Mouse (Mus musculus) neural tube, embryonic 15.5 days (tissue): ENCODE data around the gene Borcs5. TPM values are rescaled to one million over a fixed set of nuclear protein-coding genes. Genes with fewer than 3 reads are reported as not detected.

ENCODE experiments used
- ATAC-seq: fragments of 200-750 bp; cut with Nextera tagmentation; 2 replicates; pipeline ENCODE4 v1.8.0; 2017; ENCODE audit warnings: mild to moderate bottlenecking, moderate TSS enrichment, moderate library complexity; ENCODE audit not compliant: low FRiP score
- H3K27ac ChIP-seq: fragments of 300-500 bp; sonication (generic); replicated peaks from 2 replicates; pipeline ENCODE4 v1.5.1; 2015; ENCODE audit warnings: mild to moderate bottlenecking, inconsistent platforms
- H3K27me3 ChIP-seq: fragments of 300-500 bp; sonication (generic); replicated peaks from 2 replicates; pipeline ENCODE4 v1.6.1; 2015; ENCODE audit warnings: inconsistent platforms
- H3K36me3 ChIP-seq: fragments of 300-500 bp; sonication (generic); 2 replicates; pipeline ENCODE4 v1.6.1; 2015; ENCODE audit warnings: inconsistent platforms
- H3K4me1 ChIP-seq: fragments of 300-500 bp; sonication (generic); 2 replicates; pipeline ENCODE4 v1.6.1; 2015; ENCODE audit warnings: inconsistent platforms
- H3K4me2 ChIP-seq: fragments of 300-500 bp; sonication (generic); 2 replicates; pipeline ENCODE4 v1.6.1; 2015; ENCODE audit warnings: inconsistent platforms, mild to moderate bottlenecking, moderate library complexity
- H3K4me3 ChIP-seq: fragments of 300-500 bp; sonication (generic); replicated peaks from 2 replicates; pipeline ENCODE4 v1.5.1; 2015; ENCODE audit warnings: mild to moderate bottlenecking, inconsistent platforms
- H3K9ac ChIP-seq: fragments of 300-500 bp; sonication (generic); replicated peaks from 2 replicates; pipeline ENCODE4 v1.6.1; 2015; ENCODE audit warnings: mild to moderate bottlenecking, inconsistent platforms
- H3K9me3 ChIP-seq: fragments of 300-500 bp; sonication (generic); replicated peaks from 2 replicates; pipeline ENCODE4 v1.6.1; 2016; ENCODE audit warnings: inconsistent platforms
- WGBS: fragments of 180-500 bp; shearing (Covaris S2); methylation state at CpG from one replicate; pipeline ENCODE4 v1.1.7; 2015; ENCODE audit warnings: mixed read lengths; 5-methylcytosine and 5-hydroxymethylcytosine counted together
- polyA plus RNA-seq: library from polyadenylated mRNA; unstranded; fragments of >200 nt; fragmentation: Nextera tagmentation; extraction: Ambion mirVana; gene quantifications from 2 replicates; pipeline ENCODE4 v1.2.1, GENCODE M21; 2015

Borcs5 gene
- polyA plus RNA-seq, 1 experiment from 2014 or later, result 44.3 TPM

DNA sequence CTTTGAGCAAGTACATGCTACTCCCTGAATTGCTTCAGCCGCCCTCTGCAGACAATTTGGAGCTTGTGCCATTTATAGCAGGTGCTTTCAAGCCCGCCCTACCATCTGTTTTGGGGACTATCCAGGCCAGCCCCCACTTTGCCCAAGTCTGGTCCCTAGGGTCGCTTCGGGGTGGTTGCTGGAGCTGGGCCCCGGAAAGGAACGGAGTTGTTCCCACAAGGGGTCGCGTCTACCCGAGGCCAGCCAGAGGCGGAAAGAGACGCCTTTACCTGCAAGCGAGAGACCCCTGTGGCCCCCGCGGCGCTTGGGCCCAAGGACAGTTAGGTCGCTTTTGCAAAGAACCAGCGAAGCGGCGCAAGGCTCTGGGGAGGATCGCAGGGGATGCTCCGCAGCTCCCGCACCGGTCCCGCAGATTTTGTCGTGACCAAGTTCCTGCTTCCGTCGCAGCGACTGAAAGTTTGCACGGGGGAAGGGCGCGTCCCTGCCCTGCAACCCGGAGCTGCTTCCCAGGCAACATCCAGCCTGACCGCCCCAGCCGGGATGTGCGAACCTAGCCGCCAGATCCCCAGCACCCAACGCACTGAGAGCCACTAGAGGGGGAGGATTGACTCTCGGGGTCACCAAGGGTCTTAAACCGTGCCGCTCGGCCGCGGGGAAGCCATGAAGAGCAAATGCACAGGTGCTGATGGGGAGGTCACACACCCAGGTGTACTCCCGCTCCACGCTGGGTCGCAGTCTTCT, 7.2 kb upstream of the Borcs5 start, which contains the start of gene Mansc1:
Mansc1 (minus strand) TSS at position 542 of the 741 bp plus-strand sequence.
- H3K27me3 ChIP-seq, result peaks cover 29% of the 10 kb centered on the region; the same call in 1 of the 2 replicates
- H3K27ac ChIP-seq, result no peak within 1 kb of the TSS
- peaks cover 10% of the 10 kb centered on the region for H3K4me1 ChIP-seq
- WGBS, result 2% methylated on average over 46 of the region's 46 CpGs
- H3K36me3 ChIP-seq, result no peaks in the 10 kb centered on the region
- peak within 1 kb of the TSS; percentile 44 for H3K9ac ChIP-seq
- H3K4me3 ChIP-seq, result peak within 1 kb of the TSS; percentile 51
- ATAC-seq, result peak; percentile 61
- H3K4me2 ChIP-seq, result peak within 1 kb of the TSS; percentile 94
- H3K9me3 ChIP-seq, result no peaks in the 10 kb centered on the region

DNA sequence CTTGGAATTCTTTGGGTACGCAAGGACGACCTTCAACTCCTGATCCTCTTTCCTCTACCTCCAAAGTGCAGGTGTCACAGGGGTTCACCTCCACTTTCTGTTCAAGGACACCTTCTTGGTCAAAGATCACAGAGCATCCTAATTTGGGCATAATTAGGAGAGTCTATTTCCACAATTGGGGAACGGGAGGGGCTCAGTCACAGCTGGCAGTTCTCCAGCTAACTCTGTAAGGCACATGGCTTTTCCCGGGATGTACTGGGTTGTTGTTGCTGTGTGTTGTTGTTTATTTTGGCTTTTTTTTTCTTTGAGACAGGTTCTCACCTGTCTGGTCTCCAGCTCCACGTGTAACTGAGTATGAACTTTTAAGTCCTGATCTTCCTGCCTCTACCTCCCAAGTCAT, 6.6 kb upstream of the Borcs5 start:
- no peak for ATAC-seq

DNA sequence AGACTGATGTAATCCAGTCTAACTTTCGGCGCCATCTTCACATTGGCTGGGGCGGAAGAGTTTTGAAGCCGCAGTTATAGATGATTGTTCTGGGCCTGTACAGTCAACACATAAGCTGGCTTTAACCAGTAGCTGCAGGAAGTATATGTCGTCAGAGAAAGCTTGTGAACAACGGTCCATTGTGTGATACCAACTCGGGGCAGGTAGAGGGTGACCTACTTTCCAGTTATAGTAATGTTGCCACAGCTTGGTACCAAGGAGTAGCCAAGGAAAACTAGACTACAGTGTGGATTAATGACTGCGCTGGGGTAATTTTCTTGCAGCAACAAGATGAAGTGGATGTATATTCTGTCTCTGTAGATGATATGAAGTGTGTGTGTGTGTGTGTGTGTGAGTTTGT, 5.8 kb upstream of the Borcs5 start:
- peaks cover 10% of the 10 kb centered on the region for H3K4me1 ChIP-seq
- 92% methylated on average over 8 of the region's 8 CpGs for WGBS
- no peak overlapping the region for H3K27ac ChIP-seq
- no peak overlapping the region for H3K9ac ChIP-seq
- no peak overlapping the region for H3K4me3 ChIP-seq
- H3K9me3 ChIP-seq, result no peaks in the 10 kb centered on the region
- peaks cover 29% of the 10 kb centered on the region; the same call in 1 of the 2 replicates for H3K27me3 ChIP-seq
- H3K36me3 ChIP-seq, result no peaks in the 10 kb centered on the region
- ATAC-seq, result no peak
- no peak overlapping the region for H3K4me2 ChIP-seq

More for the DNA sequence above, 6.6 kb upstream of the Borcs5 start:
- Histone ChIP-seq H3K9ac (no peak overlapping the region), H3K4me1 (peaks cover 10% of the 10 kb centered on the region), H3K36me3 (no peaks in the 10 kb centered on the region), H3K4me2 (peak overlapping the region; percentile 94), H3K27me3 (peaks cover 29% of the 10 kb centered on the region; the same call in 1 of the 2 replicates), H3K4me3 (peak overlapping the region; percentile 51), H3K9me3 (no peaks in the 10 kb centered on the region), H3K27ac (no peak overlapping the region)
- 41% methylated on average over 5 of the region's 5 CpGs for WGBS

DNA sequence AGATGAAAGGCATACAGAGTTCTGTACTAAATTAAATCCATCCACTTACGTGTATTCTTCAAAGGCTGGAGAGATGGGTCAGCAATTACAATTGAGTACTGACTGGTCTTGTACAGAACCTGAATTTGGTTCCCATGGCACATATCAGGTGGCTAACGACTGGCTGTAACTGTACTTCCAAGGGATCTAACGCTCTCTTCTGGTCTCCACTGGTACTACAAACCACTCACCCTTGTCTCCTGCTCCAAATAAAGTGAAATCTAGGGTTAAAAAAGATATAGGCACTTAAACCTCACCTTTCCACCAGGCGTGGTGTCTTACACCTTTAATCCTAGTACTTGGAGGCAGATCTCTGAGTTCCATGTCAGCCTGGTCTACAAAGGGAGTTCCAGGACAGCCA, 2.8 kb upstream of the Borcs5 start:
- Histone ChIP-seq H3K27me3 (peaks cover 22% of the 10 kb centered on the region; the same call in 1 of the 2 replicates), H3K4me2 (no peak overlapping the region), H3K4me1 (peaks cover 12% of the 10 kb centered on the region), H3K4me3 (no peak overlapping the region), H3K9me3 (no peaks in the 10 kb centered on the region), H3K9ac (no peak overlapping the region), H3K36me3 (no peaks in the 10 kb centered on the region), H3K27ac (no peak overlapping the region)
- WGBS, result 64% methylated on average over 4 of the region's 4 CpGs
- no peak for ATAC-seq

DNA sequence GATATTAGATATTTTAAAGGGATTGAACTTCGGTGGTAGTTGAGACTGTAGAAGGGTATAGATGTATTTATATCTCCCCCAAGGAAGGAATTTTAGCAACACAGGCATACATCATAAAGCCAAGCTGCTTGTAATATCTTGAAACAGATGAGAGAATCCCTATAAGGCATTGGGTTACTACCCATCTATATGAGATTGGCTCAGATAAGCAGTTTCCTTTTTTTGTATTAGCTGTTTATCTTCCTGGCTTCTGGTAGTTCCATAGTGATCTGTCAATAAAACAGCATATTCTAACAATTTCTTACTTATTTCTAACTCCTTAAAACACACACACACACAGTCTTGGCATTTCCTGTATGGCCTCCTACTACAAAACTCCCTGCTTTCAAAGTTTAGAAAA, 590 bp downstream of the Borcs5 start:
- no peak overlapping the region for H3K4me3 ChIP-seq
- 0 out of 2 replicates have a peak, but pooled peaks cover 4% of the 10 kb centered on the region for H3K36me3 ChIP-seq
- H3K4me2 ChIP-seq, result no peak overlapping the region
- H3K9me3 ChIP-seq, result no peaks in the 10 kb centered on the region
- peaks cover 11% of the 10 kb centered on the region for H3K4me1 ChIP-seq
- H3K27me3 ChIP-seq, result no peaks in the 10 kb centered on the region
- 100% methylated on average over 1 of the region's 1 CpGs for WGBS
- no peak overlapping the region for H3K27ac ChIP-seq
- no peak overlapping the region for H3K9ac ChIP-seq
- ATAC-seq, result no peak

DNA sequence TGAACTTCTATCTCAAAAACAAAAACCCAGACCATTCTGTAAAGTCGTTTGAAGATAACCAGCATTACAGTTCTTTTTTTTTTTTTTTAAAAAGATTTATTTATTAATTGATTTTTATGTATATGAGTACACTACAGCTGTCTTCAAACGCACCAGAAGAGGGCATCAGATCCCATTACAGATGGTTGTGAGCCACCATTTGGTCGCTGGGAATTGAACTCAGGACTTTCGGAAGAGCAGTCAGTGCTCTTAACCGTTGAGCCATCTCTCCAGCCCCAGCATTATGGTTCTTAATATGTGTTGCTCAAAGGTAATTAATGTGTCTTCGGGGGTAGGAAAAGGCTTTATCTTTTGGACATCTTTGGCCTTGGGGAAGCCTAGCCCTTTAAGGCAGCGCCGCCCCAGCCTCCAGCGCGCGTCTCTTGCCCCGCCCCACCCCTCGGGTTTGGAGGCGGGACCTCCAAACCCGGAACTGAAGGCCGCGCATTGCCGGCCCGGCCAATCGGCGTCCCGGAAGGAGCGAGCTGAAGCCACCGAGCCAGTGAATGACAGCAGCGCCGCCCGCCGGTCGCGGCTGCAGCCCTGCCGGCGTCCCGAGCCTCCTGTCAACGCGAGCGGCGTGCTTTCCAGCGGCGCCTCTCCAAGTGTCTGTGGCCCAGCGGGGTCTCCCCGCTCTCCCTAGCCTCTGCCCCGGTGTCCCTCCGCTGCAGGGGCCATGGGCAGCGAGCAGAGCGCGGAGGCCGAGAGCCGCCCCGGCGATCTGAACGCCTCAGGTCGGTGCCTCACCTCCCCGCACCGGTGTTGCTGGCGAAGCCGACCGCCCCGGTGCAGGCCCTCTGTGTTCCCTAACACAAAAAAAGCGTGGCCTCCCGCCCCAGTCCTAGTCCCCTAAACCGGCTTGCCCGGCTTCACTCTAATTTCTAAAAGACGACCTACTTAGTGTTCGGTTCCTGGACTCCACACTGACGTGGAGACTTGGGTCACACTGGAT, 1.5 kb downstream of the Borcs5 start:
- Histone ChIP-seq H3K27me3 (no peaks in the 10 kb centered on the region), H3K9me3 (no peaks in the 10 kb centered on the region), H3K4me1 (peaks cover 11% of the 10 kb centered on the region), H3K9ac (peak overlapping the region; percentile 86), H3K4me3 (peak overlapping the region; percentile 77), H3K27ac (peak overlapping the region; percentile 85), H3K36me3 (0 out of 2 replicates have a peak, but pooled peaks cover 11% of the 10 kb centered on the region), H3K4me2 (peak overlapping the region; percentile 68)
- 2% methylated on average over 64 of the region's 65 CpGs for WGBS
- ATAC-seq, result peak; percentile 99

DNA sequence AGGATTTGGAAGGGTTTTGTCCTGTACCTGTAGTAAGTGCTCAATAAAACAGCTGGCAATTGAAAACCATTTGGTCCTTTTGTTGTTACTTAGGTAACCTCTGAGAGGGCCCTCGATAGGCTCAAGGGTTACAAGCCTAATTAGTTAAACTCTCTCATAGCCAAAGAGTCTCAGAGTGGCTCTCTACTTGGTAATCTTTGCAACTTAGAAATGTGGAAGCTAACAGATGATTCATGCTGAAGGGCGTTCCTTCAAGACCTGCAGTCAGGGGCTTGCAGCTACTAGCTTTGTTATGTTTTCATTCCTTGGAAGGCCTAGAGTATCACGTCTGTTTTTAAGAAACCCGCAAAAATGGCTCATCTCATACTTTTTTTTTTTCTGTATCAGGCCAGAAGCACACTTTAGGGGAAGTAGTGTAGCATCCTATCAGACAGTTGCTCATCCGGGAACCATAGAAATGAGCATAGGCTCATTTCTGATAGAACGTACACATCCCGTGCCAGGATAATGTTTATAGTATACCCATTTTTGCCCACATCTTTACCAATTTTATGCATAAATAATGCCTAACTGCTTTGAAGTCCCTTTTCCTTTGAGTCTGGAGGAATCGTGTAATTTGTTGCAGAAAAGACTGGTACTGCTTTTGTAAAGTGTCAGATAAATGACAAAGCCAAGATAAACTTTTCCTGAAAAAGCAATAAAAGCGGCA, 2.6 kb downstream of the Borcs5 start:
- Histone ChIP-seq H3K4me3 (peak overlapping the region; percentile 77), H3K9me3 (no peaks in the 10 kb centered on the region), H3K4me2 (peak overlapping the region; percentile 68), H3K27me3 (no peaks in the 10 kb centered on the region), H3K9ac (peak overlapping the region; percentile 86; the same call in 1 of the 2 replicates), H3K36me3 (peaks cover 11% of the 10 kb centered on the region; the same call in 1 of the 2 replicates), H3K4me1 (peaks cover 11% of the 10 kb centered on the region), H3K27ac (no peak overlapping the region)
- no peak for ATAC-seq
- 69% methylated on average over 9 of the region's 9 CpGs for WGBS

DNA sequence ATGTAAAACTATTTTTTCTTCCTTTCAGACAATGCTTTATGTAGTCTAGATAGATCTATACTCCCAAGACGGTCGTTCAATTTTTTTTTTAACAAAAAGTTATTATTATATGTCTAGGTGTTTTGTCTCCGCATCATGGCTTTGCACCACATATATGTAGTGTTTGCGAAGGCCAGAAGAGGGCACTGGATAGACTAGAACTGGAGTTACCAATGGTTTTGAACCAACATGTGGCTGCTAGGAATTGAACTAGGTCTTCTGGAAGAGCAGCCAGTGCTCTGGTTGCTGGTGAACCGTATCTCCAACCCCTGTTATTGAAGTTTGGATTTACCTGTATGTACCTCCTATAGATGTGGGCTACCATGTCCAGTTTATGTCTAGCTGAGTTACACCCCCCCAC, 4.0 kb downstream of the Borcs5 start:
- Histone ChIP-seq H3K4me1 (peaks cover 11% of the 10 kb centered on the region), H3K4me3 (no peak overlapping the region), H3K9ac (no peak overlapping the region), H3K27me3 (no peaks in the 10 kb centered on the region), H3K9me3 (no peaks in the 10 kb centered on the region), H3K4me2 (no peak overlapping the region), H3K36me3 (peaks cover 11% of the 10 kb centered on the region; the same call in 1 of the 2 replicates), H3K27ac (no peak overlapping the region)
- ATAC-seq, result no peak
- 91% methylated on average over 5 of the region's 5 CpGs for WGBS

DNA sequence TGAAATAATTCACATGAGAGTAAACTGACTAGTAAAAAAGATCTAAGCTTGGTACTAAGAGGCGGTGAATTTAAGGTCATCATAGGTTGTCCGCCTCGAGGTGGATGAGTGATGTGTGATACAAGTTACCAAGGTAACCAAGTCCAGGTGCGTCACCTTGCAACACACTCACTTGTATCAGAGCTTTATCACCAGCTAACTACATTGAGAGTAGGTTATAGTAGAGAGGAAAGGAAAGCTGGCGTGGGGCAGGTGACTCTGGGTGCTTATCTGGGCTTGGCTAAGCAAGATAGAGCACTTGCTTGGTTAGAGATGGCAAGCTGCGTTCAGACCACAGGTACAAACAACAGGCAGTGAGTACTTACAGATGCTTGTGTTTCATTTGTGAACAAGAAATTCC, 7.5 kb downstream of the Borcs5 start:
- H3K36me3 ChIP-seq, result peaks cover 11% of the 10 kb centered on the region; the same call in 1 of the 2 replicates
- no peak for ATAC-seq
- H3K9ac ChIP-seq, result no peak overlapping the region
- no peak overlapping the region for H3K4me3 ChIP-seq
- H3K27me3 ChIP-seq, result no peaks in the 10 kb centered on the region
- 93% methylated on average over 6 of the region's 6 CpGs for WGBS
- H3K4me1 ChIP-seq, result peaks cover 12% of the 10 kb centered on the region
- H3K27ac ChIP-seq, result no peak overlapping the region
- H3K4me2 ChIP-seq, result no peak overlapping the region
- no peaks in the 10 kb centered on the region for H3K9me3 ChIP-seq

DNA sequence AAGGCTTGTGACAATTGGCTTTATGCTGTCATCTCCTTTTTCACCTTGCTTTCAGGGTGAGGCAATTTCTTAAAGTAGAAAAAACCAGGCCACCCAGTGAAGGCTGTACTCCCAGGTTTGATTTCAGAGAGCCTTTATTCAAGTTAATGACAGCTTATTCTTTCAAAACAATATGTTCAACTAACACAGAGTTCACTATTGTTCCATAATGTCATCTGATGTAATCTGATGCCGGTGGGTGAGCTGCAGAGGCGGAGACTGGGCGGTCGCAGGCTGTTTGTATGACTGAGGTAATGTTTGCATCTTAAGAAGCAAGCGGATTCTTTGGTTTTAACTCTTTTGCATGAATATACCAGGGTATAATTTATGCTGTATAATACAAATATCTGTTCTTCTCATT, 8.3 kb downstream of the Borcs5 start:
- Histone ChIP-seq H3K4me3 (no peak overlapping the region), H3K9ac (no peak overlapping the region), H3K4me1 (0 out of 2 replicates have a peak, but pooled peaks cover 6% of the 10 kb centered on the region), H3K4me2 (no peak overlapping the region), H3K36me3 (peaks cover 11% of the 10 kb centered on the region; the same call in 1 of the 2 replicates), H3K27ac (no peak overlapping the region), H3K27me3 (no peaks in the 10 kb centered on the region), H3K9me3 (no peaks in the 10 kb centered on the region)
- WGBS, result 22% methylated on average over 5 of the region's 5 CpGs
- ATAC-seq, result no peak

DNA sequence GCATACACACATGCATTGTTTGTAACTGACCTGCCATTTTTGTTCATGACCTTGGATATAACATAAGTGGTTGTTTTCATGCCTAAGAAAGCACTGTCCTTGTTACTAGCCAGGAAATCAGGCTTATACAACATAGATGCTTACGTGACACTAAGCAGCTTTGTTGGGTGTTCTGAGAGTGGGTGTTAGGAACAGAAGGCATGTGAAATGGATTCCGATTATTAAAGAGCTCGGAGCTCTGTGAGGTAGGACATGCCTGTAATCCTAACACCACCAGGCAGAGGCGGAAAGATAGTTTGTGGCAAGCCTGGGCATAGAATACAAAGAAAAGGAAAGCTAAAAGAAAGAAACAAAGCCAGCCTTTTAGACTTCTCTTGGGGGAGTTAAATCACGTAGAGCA, 9.0 kb downstream of the Borcs5 start:
- 47% methylated on average over 5 of the region's 5 CpGs for WGBS
- Histone ChIP-seq H3K36me3 (peaks cover 11% of the 10 kb centered on the region; the same call in 1 of the 2 replicates), H3K27ac (no peak overlapping the region), H3K27me3 (no peaks in the 10 kb centered on the region), H3K4me2 (no peak overlapping the region), H3K9me3 (no peaks in the 10 kb centered on the region), H3K4me3 (no peak overlapping the region), H3K4me1 (0 out of 2 replicates have a peak, but pooled peaks cover 6% of the 10 kb centered on the region), H3K9ac (no peak overlapping the region)
- no peak for ATAC-seq
